Mouse (Mus musculus): Measurements from ENCODE around the gene Aldh9a1. TPM values are rescaled to one million over a fixed set of nuclear protein-coding genes. Genes with fewer than 3 reads are reported as not detected.
A peak's percentile ranks its signal among the peaks of the same experiment; 100 is the strongest.

Aldh9a1 gene
- total RNA-seq (2021) = 10 to 100 TPM; 25.0 to 30.4 TPM
- long read RNA-seq, experiment 1, transcript Aldh9a1-201 (11 exons, 2,835 nt) = major isoform, 29 of 46 reads
- long read RNA-seq, experiment 1, partial matches to known transcripts = 4 of 46 reads
- long read RNA-seq, experiment 1, other reads (novel, unspliced or antisense) = 13 of 46 reads
- long read RNA-seq, experiment 2, transcript Aldh9a1-201 (11 exons, 2,835 nt) = major isoform, 38 of 65 reads
- long read RNA-seq, experiment 2, partial matches to known transcripts = 6 of 65 reads
- long read RNA-seq, experiment 2, other reads (novel, unspliced or antisense) = 21 of 65 reads

GRCm38 (mm10) chr1:167349815-167350596 lies at the start of gene Aldh9a1:
Aldh9a1 (plus strand) TSS chr1:167349991.
- peak; percentile 91 to 97 for DNase-seq
- intact Hi-C loops (cut with DNase I) = loop anchor here (5.0 kb wide), 1 partner anchor 348 kb away; the partner anchor contains the start of gene Fam78b

- no peak for DNase-seq
- intact Hi-C loops (cut with DNase I) = no loop called here
Observed at GRCm38 (mm10) chr1:167300122-167300521, 49.7 kb upstream of the Aldh9a1 start.

- intact Hi-C loops (cut with DNase I) = loop anchor here (2.0 kb wide), 1 partner anchor 31 kb away; no protein-coding TSS in a partner anchor
- DNase-seq = no peak
Observed at GRCm38 (mm10) chr1:167305501-167306137, 44.2 kb upstream of the Aldh9a1 start.

- peak; percentile 43 for DNase-seq
- intact Hi-C loops (cut with DNase I) = loop anchor here (2.0 kb wide), 1 partner anchor 30 kb away; no protein-coding TSS in a partner anchor
Observed at GRCm38 (mm10) chr1:167306451-167307240, 43.1 kb upstream of the Aldh9a1 start.

GRCm38 (mm10) chr1:167307674-167308073 lies 42.1 kb upstream of the Aldh9a1 start:
- intact Hi-C loops (cut with DNase I) = loop anchor here (2.0 kb wide), 2 partner anchors 25 to 29 kb away; no protein-coding TSS in a partner anchor
- no peak for DNase-seq

GRCm38 (mm10) chr1:167308261-167309054 lies 41.3 kb upstream of the Aldh9a1 start, which contains the start of gene Tmco1:
Tmco1 (plus strand) TSS chr1:167308378.
- peak; percentile 98 to 99 for DNase-seq
- intact Hi-C loops (cut with DNase I) = loop anchor here (2.0 kb wide), 1 partner anchor 26 kb away; no protein-coding TSS in a partner anchor

GRCm38 (mm10) chr1:167312367-167312766 lies 37.4 kb upstream of the Aldh9a1 start:
- no peak for DNase-seq
- intact Hi-C loops (cut with DNase I) = loop anchor here (10.0 kb wide), 1 partner anchor 308 kb away; the partner anchor contains the start of gene Fam78b

- intact Hi-C loops (cut with DNase I) = loop anchor here (10.0 kb wide), 1 partner anchor 308 kb away; the partner anchor contains the start of gene Fam78b
- no peak for DNase-seq
Observed at GRCm38 (mm10) chr1:167313220-167313619, 36.6 kb upstream of the Aldh9a1 start.

GRCm38 (mm10) chr1:167321691-167322090 lies 28.1 kb upstream of the Aldh9a1 start:
- intact Hi-C loops (cut with DNase I) = no loop called here
- no peak for DNase-seq

- intact Hi-C loops (cut with DNase I) = no loop called here
- no peak for DNase-seq
Observed at GRCm38 (mm10) chr1:167328776-167329175, 21.0 kb upstream of the Aldh9a1 start.

GRCm38 (mm10) chr1:167331106-167331505 lies 18.7 kb upstream of the Aldh9a1 start:
- DNase-seq = no peak
- intact Hi-C loops (cut with DNase I) = loop anchor here (10.0 kb wide), 2 partner anchors 546 to 596 kb away; no protein-coding TSS in a partner anchor

- intact Hi-C loops (cut with DNase I) = loop anchor here (2.0 to 10.0 kb wide), 3 partner anchors 30 to 602 kb away; no protein-coding TSS in a partner anchor
- no peak for DNase-seq
Observed at GRCm38 (mm10) chr1:167336398-167336797, 13.4 kb upstream of the Aldh9a1 start.

- intact Hi-C loops (cut with DNase I) = loop anchor here (1.0 to 10.0 kb wide), 4 partner anchors 31 to 603 kb away; no protein-coding TSS in a partner anchor
Observed at GRCm38 (mm10) chr1:167337463-167338095, 12.2 kb upstream of the Aldh9a1 start.

GRCm38 (mm10) chr1:167339177-167339781 lies 10.5 kb upstream of the Aldh9a1 start:
- intact Hi-C loops (cut with DNase I) = loop anchor here (10.0 kb wide), 2 partner anchors 554 to 604 kb away; no protein-coding TSS in a partner anchor
- no peak for DNase-seq

More at GRCm38 (mm10) chr1:167337463-167338095, 12.2 kb upstream of the Aldh9a1 start:
- peak; percentile 83 to 89 for DNase-seq

- peak; percentile 13 to 36 for DNase-seq
- intact Hi-C loops (cut with DNase I) = no loop called here
Observed at GRCm38 (mm10) chr1:167340111-167340787, 9.5 kb upstream of the Aldh9a1 start.

- no peak for DNase-seq
- intact Hi-C loops (cut with DNase I) = no loop called here
Observed at GRCm38 (mm10) chr1:167340910-167341528, 8.8 kb upstream of the Aldh9a1 start.

- intact Hi-C loops (cut with DNase I) = no loop called here
- DNase-seq = no peak
Observed at GRCm38 (mm10) chr1:167342831-167343230, 7.0 kb upstream of the Aldh9a1 start.

Data from heart, postnatal 14 days (tissue).